Mouse (Mus musculus) heart, embryonic 11.5 days (tissue): ENCODE measurements at regions not wholly inside any gene's neighbourhood (a gene's known extent, or its start where the extent isn't known, plus 50 kb on each side); places are given as distances from the start of the nearest gene placed in this dataset.

ENCODE experiments used
- ATAC-seq: fragments of 200-750 bp; cut with Nextera tagmentation; replicated peaks from 2 replicates; pipeline ENCODE4 v1.8.0; 2017; ENCODE audit warnings: moderate library complexity; ENCODE audit not compliant: insufficient number of reproducible peaks, low FRiP score, low TSS enrichment
- H3K27ac ChIP-seq: fragments of 300-500 bp; sonication (generic); 2 replicates; pipeline ENCODE4 v1.5.1; 2014; ENCODE audit warnings: mild to moderate bottlenecking, low read depth, low read length
- H3K27me3 ChIP-seq: fragments of 300-500 bp; sonication (generic); 2 replicates; pipeline ENCODE4 v1.6.1; 2014; ENCODE audit warnings: mild to moderate bottlenecking, low read length, mixed read lengths; ENCODE audit not compliant: control insufficient read depth, insufficient read depth
- H3K36me3 ChIP-seq: fragments of 300-500 bp; sonication (generic); 2 replicates; pipeline ENCODE4 v1.6.1; 2014; ENCODE audit warnings: mild to moderate bottlenecking, low read length, moderate library complexity, mixed read lengths; ENCODE audit not compliant: control insufficient read depth, insufficient read depth
- H3K4me1 ChIP-seq: fragments of 300-500 bp; sonication (generic); 2 replicates; pipeline ENCODE4 v1.6.1; 2014; ENCODE audit warnings: low read length; ENCODE audit not compliant: control insufficient read depth, insufficient read depth
- H3K4me2 ChIP-seq: fragments of 300-500 bp; sonication (generic); 2 replicates; pipeline ENCODE4 v1.6.1; 2014; ENCODE audit warnings: mild to moderate bottlenecking, moderate library complexity
- H3K4me3 ChIP-seq: fragments of 300-500 bp; sonication (generic); 2 replicates; pipeline ENCODE4 v1.5.1; 2014; ENCODE audit warnings: low read depth, low read length
- H3K9ac ChIP-seq: fragments of 300-500 bp; sonication (generic); 2 replicates; pipeline ENCODE4 v1.6.1; 2014; ENCODE audit warnings: mild to moderate bottlenecking, low read depth, low read length, moderate library complexity
- H3K9me3 ChIP-seq: fragments of 300-500 bp; sonication (generic); replicated peaks from 2 replicates; pipeline ENCODE4 v1.6.1; 2016; ENCODE audit warnings: low read length; ENCODE audit not compliant: control insufficient read depth
- WGBS: fragments of 180-500 bp; shearing (Covaris S2); extraction: QIAGEN DNeasy Blood & Tissue Kit; methylation state at CpG from one replicate; pipeline ENCODE4 v1.1.7; 2014; ENCODE audit not compliant: insufficient replicate concordance; 5-methylcytosine and 5-hydroxymethylcytosine counted together

DNA sequence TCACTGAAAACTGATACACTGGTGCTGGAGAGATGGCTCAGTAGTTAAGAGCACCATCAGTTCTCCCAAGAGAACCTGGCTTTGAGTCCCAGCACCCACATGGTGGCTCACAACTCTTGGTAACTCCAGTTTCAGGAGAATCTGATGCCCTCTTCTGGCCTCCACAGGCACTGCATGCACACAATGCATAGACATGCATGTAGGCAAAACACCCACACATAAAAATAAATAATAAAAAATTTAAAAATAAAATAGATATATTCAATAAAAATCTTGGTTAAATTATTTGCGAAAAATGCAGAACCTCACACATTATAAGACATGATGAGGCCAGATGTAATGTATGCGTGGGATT, 123.4 kb upstream of the Ccnd2 start:
- no peaks in the 10 kb centered on the region for H3K27me3 ChIP-seq
- WGBS: 87% methylated on average over 2 of the region's 2 CpGs
- no peak overlapping the region for H3K27ac ChIP-seq
- no peak for ATAC-seq
- no peak overlapping the region for H3K4me3 ChIP-seq
- H3K9ac ChIP-seq: no peak overlapping the region
- no peaks in the 10 kb centered on the region for H3K36me3 ChIP-seq
- no peaks in the 10 kb centered on the region; the same call in 1 of the 2 replicates for H3K9me3 ChIP-seq
- H3K4me1 ChIP-seq: peaks cover 3% of the 10 kb centered on the region; the same call in 1 of the 2 replicates
- H3K4me2 ChIP-seq: no peak overlapping the region

DNA sequence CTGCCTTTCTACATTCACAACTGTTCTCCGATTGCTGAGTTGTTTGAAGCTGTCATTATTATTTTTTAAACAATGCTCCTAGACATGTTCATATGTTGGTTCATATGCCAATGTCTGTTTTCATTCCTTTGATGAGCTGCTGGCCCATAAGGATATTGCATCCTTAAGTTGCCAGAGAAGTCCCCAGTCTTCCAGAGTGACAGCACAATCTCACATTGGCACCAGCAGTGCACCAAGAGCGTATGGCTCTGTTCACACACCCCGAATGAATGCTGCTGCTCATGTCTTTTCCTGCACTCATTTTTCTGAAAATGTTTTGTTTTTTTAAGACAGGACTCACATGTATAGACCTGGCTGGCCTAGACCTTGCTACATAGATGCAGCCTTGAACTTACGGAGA, 124.4 kb upstream of the Ccnd2 start:
- WGBS: 91% methylated on average over 4 of the region's 4 CpGs

DNA sequence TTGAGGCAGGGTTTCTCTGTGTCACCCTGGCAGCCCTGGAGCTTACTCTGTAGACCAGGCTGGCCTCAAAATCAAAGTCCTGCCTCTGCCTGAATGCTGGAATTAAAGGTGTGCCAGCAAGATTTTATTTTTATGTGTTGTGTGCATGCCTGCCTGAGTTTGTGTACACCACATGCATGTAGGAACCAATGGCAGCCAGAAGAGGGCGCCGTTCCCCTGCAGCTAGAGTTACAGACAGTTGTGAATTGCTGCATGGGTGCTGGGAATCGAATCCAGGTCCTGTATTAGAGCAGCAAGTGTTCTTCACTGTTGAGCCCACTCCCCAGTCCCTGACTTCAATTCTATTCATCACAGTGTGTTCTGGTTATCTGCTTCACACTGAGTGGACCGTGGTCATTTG, 126.4 kb upstream of the Ccnd2 start:
- Histone ChIP-seq H3K4me3 (no peak overlapping the region), H3K27me3 (no peaks in the 10 kb centered on the region), H3K36me3 (no peaks in the 10 kb centered on the region), H3K4me1 (peaks cover under 1% of the 10 kb centered on the region; the same call in 1 of the 2 replicates), H3K9ac (no peak overlapping the region), H3K27ac (no peak overlapping the region), H3K9me3 (no peaks in the 10 kb centered on the region; the same call in 1 of the 2 replicates), H3K4me2 (no peak overlapping the region)
- WGBS: 74% methylated on average over 4 of the region's 4 CpGs
- no peak for ATAC-seq

More for the DNA sequence above, 124.4 kb upstream of the Ccnd2 start:
- Histone ChIP-seq H3K9me3 (no peaks in the 10 kb centered on the region; the same call in 1 of the 2 replicates), H3K4me1 (peaks cover 3% of the 10 kb centered on the region; the same call in 1 of the 2 replicates), H3K4me3 (no peak overlapping the region), H3K36me3 (no peaks in the 10 kb centered on the region), H3K27ac (no peak overlapping the region), H3K9ac (no peak overlapping the region), H3K4me2 (no peak overlapping the region), H3K27me3 (no peaks in the 10 kb centered on the region)
- ATAC-seq: no peak

DNA sequence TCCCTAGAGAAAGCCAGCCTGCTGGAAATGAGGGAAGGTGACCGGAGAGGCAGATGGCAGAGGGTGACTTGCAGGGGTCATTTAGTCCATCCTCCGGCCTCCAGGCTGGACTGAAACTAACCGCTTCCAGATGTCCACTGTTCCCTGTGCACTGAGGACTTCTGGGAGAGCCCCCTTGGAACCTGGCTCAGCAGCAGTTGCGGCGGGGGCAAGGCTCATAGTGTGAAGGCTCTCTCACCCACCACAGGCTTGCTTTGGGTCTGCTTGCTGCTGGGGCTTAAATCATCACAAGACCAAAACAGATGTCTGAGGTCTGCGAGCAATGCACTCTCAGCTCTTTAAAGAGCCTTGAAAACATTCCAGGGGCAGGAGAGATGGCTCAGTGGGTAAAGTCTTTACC, 132.2 kb upstream of the Ccnd2 start:
- no peaks in the 10 kb centered on the region for H3K36me3 ChIP-seq
- H3K9ac ChIP-seq: no peak overlapping the region
- no peak overlapping the region for H3K27ac ChIP-seq
- no peak overlapping the region for H3K4me2 ChIP-seq
- H3K9me3 ChIP-seq: no peaks in the 10 kb centered on the region
- ATAC-seq: no peak
- no peak overlapping the region for H3K4me3 ChIP-seq
- no peaks in the 10 kb centered on the region for H3K4me1 ChIP-seq
- peaks cover 6% of the 10 kb centered on the region; the same call in 1 of the 2 replicates for H3K27me3 ChIP-seq
- WGBS: 59% methylated on average over 6 of the region's 6 CpGs

DNA sequence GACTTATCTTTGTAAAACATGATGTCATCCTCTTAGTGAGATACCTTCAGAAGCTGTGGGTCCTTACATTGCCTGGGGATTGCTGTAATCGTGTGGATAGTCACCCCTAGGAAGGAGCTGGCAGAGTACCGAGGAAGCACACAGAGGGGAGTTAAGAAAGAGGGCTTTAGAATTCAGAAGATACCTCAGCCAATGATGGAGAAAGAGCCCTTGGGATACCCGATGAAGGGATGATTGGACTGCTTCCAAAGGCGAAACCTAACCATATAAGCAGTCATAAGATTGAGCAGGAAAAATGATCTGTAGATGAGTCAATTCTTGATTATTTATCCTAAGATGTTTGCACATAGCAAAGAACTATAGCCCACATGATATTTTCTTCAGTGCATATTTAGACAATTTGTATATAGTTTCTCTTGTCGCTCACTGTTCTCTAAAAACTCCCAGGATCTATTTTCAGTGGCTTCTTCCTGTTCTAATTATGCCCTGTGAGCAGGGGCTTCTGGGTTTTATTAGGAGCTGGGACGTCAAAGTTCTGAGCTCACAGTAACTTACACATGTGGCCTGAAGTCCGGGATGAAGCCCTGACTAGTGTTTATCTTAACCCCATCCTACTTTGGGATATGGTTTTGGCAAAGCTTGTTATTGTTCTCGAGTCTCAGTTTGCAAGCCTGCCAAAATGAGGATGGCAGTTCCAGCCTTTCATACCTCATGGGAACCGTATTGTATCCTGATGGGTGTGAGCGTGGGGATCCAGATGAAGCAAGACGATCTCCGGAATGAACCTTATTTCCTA, 134.9 kb upstream of the Ccnd2 start:
- no peak overlapping the region for H3K9ac ChIP-seq
- no peak overlapping the region for H3K4me3 ChIP-seq
- no peaks in the 10 kb centered on the region for H3K9me3 ChIP-seq
- WGBS: 59% methylated on average over 12 of the region's 12 CpGs
- peaks cover 6% of the 10 kb centered on the region; the same call in 1 of the 2 replicates for H3K27me3 ChIP-seq
- no peak for ATAC-seq
- H3K36me3 ChIP-seq: no peaks in the 10 kb centered on the region
- no peaks in the 10 kb centered on the region for H3K4me1 ChIP-seq
- H3K27ac ChIP-seq: no peak overlapping the region
- H3K4me2 ChIP-seq: no peak overlapping the region

DNA sequence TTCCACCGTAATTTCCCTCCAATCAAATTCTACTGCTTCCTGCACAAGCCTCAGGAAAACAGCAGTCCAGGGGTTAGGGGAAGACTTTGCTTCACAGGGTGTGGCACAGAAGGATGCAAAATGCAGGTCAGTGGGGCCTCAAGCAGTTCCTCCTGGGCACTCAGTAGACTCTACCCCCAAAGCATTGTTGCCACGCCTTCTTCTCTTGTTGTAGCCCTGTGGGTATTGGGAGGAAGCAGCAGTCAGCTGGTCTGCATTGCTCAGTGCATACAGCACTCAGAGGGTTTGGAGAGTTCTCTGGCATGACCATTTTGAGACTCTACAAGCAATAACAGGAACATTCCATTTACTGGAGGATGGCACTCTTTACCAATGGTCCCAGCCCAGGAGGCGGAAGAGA, 137.0 kb upstream of the Ccnd2 start:
- H3K4me2 ChIP-seq: no peak overlapping the region
- H3K9me3 ChIP-seq: no peaks in the 10 kb centered on the region

DNA sequence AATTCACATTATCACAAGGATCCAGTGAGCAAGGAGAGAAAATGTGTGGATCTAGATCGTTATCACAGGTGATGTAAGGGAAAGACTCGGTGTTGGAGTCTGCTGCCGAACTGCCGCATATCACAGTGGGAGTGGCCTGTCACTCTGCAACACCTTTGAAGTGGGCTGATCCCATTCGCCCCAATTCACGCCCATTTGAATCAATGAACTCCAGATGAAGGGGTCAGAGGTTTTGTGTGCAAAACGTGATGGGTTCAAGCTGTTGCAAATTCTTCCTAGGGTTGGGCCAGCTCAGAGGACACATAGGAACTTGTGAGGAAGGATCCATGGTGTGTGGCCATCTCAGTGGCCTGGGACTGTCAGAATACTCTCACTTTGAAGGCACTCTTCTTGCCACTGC, 139.9 kb upstream of the Ccnd2 start:
- H3K9ac ChIP-seq: no peak overlapping the region
- H3K9me3 ChIP-seq: no peaks in the 10 kb centered on the region
- no peak overlapping the region for H3K4me2 ChIP-seq
- no peak for ATAC-seq
- no peak overlapping the region for H3K27ac ChIP-seq
- WGBS: 24% methylated on average over 7 of the region's 7 CpGs
- H3K36me3 ChIP-seq: no peaks in the 10 kb centered on the region
- no peak overlapping the region for H3K4me3 ChIP-seq
- H3K27me3 ChIP-seq: peaks cover 6% of the 10 kb centered on the region; the same call in 1 of the 2 replicates
- no peaks in the 10 kb centered on the region for H3K4me1 ChIP-seq

More for the DNA sequence above, 137.0 kb upstream of the Ccnd2 start:
- Histone ChIP-seq H3K27me3 (peaks cover 6% of the 10 kb centered on the region; the same call in 1 of the 2 replicates), H3K9ac (no peak overlapping the region), H3K27ac (no peak overlapping the region), H3K4me3 (no peak overlapping the region), H3K4me1 (no peaks in the 10 kb centered on the region), H3K36me3 (no peaks in the 10 kb centered on the region)
- 82% methylated on average over 3 of the region's 3 CpGs for WGBS
- no peak for ATAC-seq

DNA sequence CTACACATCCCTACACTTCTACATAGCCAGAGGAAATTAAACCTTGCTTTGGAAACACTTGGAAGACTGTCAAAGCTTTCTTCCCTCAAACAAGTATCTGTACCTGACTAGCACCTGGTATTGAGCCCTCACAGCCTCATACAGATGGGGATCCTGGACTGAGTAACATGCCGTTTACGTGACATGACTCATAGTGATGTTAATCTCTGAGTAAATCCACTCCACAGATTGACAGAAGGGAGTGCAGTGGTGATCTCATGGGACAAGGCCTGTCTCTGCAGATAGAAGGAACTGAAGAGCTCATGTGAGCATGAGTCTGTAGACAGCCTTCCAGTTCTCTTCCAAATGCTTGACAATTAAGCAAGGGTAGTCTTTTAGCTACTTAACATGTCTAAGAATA, 141.8 kb upstream of the Ccnd2 start:
- Histone ChIP-seq H3K4me1 (no peaks in the 10 kb centered on the region), H3K9me3 (no peaks in the 10 kb centered on the region), H3K4me3 (no peak overlapping the region), H3K27ac (no peak overlapping the region), H3K4me2 (no peak overlapping the region), H3K9ac (no peak overlapping the region), H3K36me3 (no peaks in the 10 kb centered on the region), H3K27me3 (peaks cover 3% of the 10 kb centered on the region; the same call in 1 of the 2 replicates)
- 66% methylated on average over 2 of the region's 2 CpGs for WGBS
- no peak for ATAC-seq

DNA sequence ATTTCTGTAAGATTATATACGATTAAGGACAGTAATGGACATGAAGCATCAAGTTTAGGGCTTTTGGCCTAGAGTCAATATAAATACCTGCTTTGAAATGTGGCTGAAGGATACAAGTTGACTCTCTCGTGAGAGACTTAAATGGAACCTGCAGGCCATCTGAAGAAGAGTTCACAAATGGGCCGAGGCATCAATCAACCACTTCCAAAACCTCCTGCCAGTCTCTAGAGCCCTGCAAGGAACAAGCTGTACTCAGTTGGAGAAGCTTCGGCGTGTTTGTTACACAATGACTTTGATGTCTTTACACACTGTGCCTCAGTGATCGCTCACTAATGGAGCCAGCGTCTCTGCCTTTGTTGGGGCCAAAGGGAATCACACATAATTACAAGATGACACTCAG, 146.1 kb upstream of the Ccnd2 start:
- no peak overlapping the region for H3K4me2 ChIP-seq
- WGBS: 83% methylated on average over 7 of the region's 7 CpGs
- no peak overlapping the region for H3K27ac ChIP-seq
- H3K27me3 ChIP-seq: no peaks in the 10 kb centered on the region
- no peak overlapping the region for H3K9ac ChIP-seq
- H3K4me3 ChIP-seq: no peak overlapping the region
- no peaks in the 10 kb centered on the region for H3K4me1 ChIP-seq
- no peaks in the 10 kb centered on the region for H3K9me3 ChIP-seq
- no peaks in the 10 kb centered on the region for H3K36me3 ChIP-seq
- ATAC-seq: no peak
